Mouse (Mus musculus) liver, postnatal 0 days (tissue): Measurements from ENCODE around the gene Ptgis.

Source experiments
- CTCF ChIP-seq: sonication (generic); IDR thresholded peaks from 2 replicates; pipeline ENCODE4 v1.5.1; 2016; ENCODE audit warnings: antibody characterized with exemption, low read depth
- EP300 ChIP-seq: IDR thresholded peaks from 2 replicates; pipeline ENCODE4 v1.6.1; 2016; ENCODE audit warnings: antibody characterized with exemption, low read depth, mild to moderate bottlenecking

DNA sequence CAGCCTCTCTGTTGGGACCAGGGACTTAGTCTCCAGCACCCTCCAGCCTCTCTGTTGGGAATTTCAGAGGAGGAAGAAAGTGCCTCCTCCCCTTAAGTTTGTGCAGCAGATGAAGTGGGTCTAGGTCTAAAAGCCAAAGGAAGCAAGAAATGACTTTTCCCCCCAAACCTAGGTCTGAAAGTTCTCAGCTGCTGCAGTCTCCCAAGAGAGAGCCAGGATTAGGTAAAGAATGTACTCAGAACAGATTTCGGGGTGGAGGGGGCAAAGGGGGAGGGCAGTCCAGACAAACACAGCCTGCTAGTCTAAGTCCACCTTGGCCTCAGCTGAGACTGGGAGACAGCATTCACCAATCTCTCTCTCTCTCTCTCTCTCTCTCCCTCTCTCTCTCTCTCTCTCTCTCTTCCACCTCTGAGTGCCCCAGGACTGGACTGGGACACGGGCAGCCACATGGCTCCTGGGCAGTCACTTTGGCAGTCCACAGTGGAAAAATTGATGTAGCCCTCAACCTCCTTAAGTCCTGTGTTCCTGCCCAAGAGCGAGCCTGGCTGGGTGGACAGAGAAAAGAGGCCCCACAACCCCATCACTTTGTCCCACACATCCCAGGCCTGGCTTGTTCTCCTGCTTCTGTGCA lies 11.8 kb upstream of the Ptgis start:
- TF ChIP-seq EP300 (no peak), CTCF (no peak)
